Mouse (Mus musculus): Measurements from ENCODE around the gene Spryd4.
"Not testable (repeated sequence)": the region's sequence is repeated elsewhere in the genome, so short reads cannot be mapped to it uniquely, and the experiment has no call there.

The Spryd4 gene

GRCm38 (mm10) chr10:128225538-128225937 is 13.9 kb upstream of the Spryd4 start, which contains the start of gene Mip:
TSS of gene Mip (plus strand) at chr10:128225838.
- in situ Hi-C loops (cut with MboI, MseI): no loop called here

- in situ Hi-C loops (cut with MboI, MseI): no loop called here
Measured at GRCm38 (mm10) chr10:128225064-128225463, 13.5 kb upstream of the Spryd4 start.

GRCm38 (mm10) chr10:128221533-128222286 is 10.1 kb upstream of the Spryd4 start:
- in situ Hi-C loops (cut with MboI, MseI): no loop called here

GRCm38 (mm10) chr10:128218387-128219117 is 6.9 kb upstream of the Spryd4 start:
- in situ Hi-C loops (cut with MboI, MseI): loop anchor here in 1 of 2 experiments (5.0 kb wide), 1 partner anchor 64 kb away; no protein-coding TSS in a partner anchor

- in situ Hi-C loops (cut with MboI, MseI): loop anchor here in 1 of 2 experiments (5.0 kb wide), 1 partner anchor 67 kb away; no protein-coding TSS in a partner anchor
Measured at GRCm38 (mm10) chr10:128214981-128215380, 3.4 kb upstream of the Spryd4 start.

GRCm38 (mm10) chr10:128214112-128214511 is 2.5 kb upstream of the Spryd4 start:
- in situ Hi-C loops (cut with MboI, MseI): not testable (repeated sequence)

- in situ Hi-C loops (cut with MboI, MseI): no loop called here
Measured at GRCm38 (mm10) chr10:128212871-128213323, 1.3 kb upstream of the Spryd4 start.

- in situ Hi-C loops (cut with MboI, MseI): no loop called here
Measured at GRCm38 (mm10) chr10:128212148-128212547, 541 bp upstream of the Spryd4 start.

- in situ Hi-C loops (cut with MboI, MseI): no loop called here
Measured at GRCm38 (mm10) chr10:128210954-128211353, 653 bp downstream of the Spryd4 start.

- in situ Hi-C loops (cut with MboI, MseI): no loop called here
Measured at GRCm38 (mm10) chr10:128210131-128210530, 1.5 kb downstream of the Spryd4 start.

GRCm38 (mm10) chr10:128209311-128210009 is 2.1 kb downstream of the Spryd4 start:
- in situ Hi-C loops (cut with MboI, MseI): no loop called here

- in situ Hi-C loops (cut with MboI, MseI): no loop called here
Measured at GRCm38 (mm10) chr10:128208326-128208725, 3.3 kb downstream of the Spryd4 start.

- in situ Hi-C loops (cut with MboI, MseI): no loop called here
Measured at GRCm38 (mm10) chr10:128204941-128205340, 6.7 kb downstream of the Spryd4 start.

GRCm38 (mm10) chr10:128201856-128202255 is 9.8 kb downstream of the Spryd4 start:
- in situ Hi-C loops (cut with MboI, MseI): no loop called here

GRCm38 (mm10) chr10:128194551-128195461 is 16.8 kb downstream of the Spryd4 start:
- in situ Hi-C loops (cut with MboI, MseI): no loop called here

- in situ Hi-C loops (cut with MboI, MseI): no loop called here
Measured at GRCm38 (mm10) chr10:128194024-128194550, 17.5 kb downstream of the Spryd4 start, which contains the start of gene Gls2. TSS of gene Gls2 (plus strand) at chr10:128194457.

GRCm38 (mm10) chr10:128193113-128193512 is 18.5 kb downstream of the Spryd4 start:
- in situ Hi-C loops (cut with MboI, MseI): no loop called here

- in situ Hi-C loops (cut with MboI, MseI): not testable (repeated sequence)
Measured at GRCm38 (mm10) chr10:128192030-128192766, 19.4 kb downstream of the Spryd4 start.

GRCm38 (mm10) chr10:128191472-128191871 is 20.1 kb downstream of the Spryd4 start:
- in situ Hi-C loops (cut with MboI, MseI): no loop called here
